Comparison of ENCODE assay signal across 8 mouse cellular contexts in genomic region chr11:11897645-11898357, GRCm38 (mm10). TPM values are rescaled to one million over a fixed set of nuclear protein-coding genes. Genes with fewer than 3 reads are reported as not detected.
DNase-seq lines count a peak whose midpoint lies in the region; ATAC-seq lines count a peak whose summit lies in the region.

Ddc (minus strand) TSS chr11:11898144.

- 0 out of 2 replicates have a peak, but pooled peaks have one; percentile 15 for ATAC-seq in common myeloid progenitor, adult 5-6 weeks (replicated peaks; ENCODE audit: low read depth, poor library complexity, severe bottlenecking)
- peak; percentile 50; the same call in 1 of the 2 replicates for ATAC-seq in kidney, embryonic 15.5 days (replicated peaks; ENCODE audit: low FRiP score)

- H3K27me3 ChIP-seq in kidney, embryonic 15.5 days: no peaks in the 10 kb centered on the region
- no peaks in the 10 kb centered on the region for H3K27me3 ChIP-seq in midbrain, embryonic 10.5 days (ENCODE audit: low read depth, poor library complexity, severe bottlenecking)

- H3K9me3 ChIP-seq in kidney, embryonic 15.5 days (replicated peaks): no peaks in the 10 kb centered on the region
- no peaks in the 10 kb centered on the region for H3K9me3 ChIP-seq in midbrain, embryonic 10.5 days (replicated peaks)

- peak within 1 kb of the TSS; percentile 49; the same call in 1 of the 2 replicates for H3K27ac ChIP-seq in kidney, embryonic 15.5 days
- H3K27ac ChIP-seq in midbrain, embryonic 10.5 days (replicated peaks): no peak within 1 kb of the TSS

- H3K36me3 ChIP-seq in kidney, embryonic 15.5 days: no peaks in the 10 kb centered on the region
- no peaks in the 10 kb centered on the region for H3K36me3 ChIP-seq in midbrain, embryonic 10.5 days

- no peak for DNase-seq in gastrocnemius, postnatal 4 days (ENCODE audit: low spot score in 2 of 2)
- no peak for DNase-seq in gastrocnemius, adult 8-10 months (ENCODE audit: low spot score in 2 of 2)
- no peak for DNase-seq in midbrain, embryonic 10.5 days (ENCODE audit: low spot score)
- DNase-seq in thymus, postnatal 25 days: no peak
- no peak for DNase-seq in thymus, postnatal 36 days
- no peak for DNase-seq in cerebellum, adult 9-10 months

- 82% methylated on average over 12 of the region's 12 CpGs for WGBS in kidney, embryonic 15.5 days
- WGBS in midbrain, embryonic 10.5 days: 87% methylated on average over 12 of the region's 12 CpGs

- H3K9ac ChIP-seq in kidney, embryonic 15.5 days: no peak within 1 kb of the TSS

- H3K4me3 ChIP-seq in kidney, embryonic 15.5 days (replicated peaks): no peak within 1 kb of the TSS
- no peak within 1 kb of the TSS for H3K4me3 ChIP-seq in midbrain, embryonic 10.5 days

- peaks cover 13% of the 10 kb centered on the region for H3K4me1 ChIP-seq in kidney, embryonic 15.5 days
- 0 out of 2 replicates have a peak, but pooled peaks cover 9% of the 10 kb centered on the region for H3K4me1 ChIP-seq in midbrain, embryonic 10.5 days

- no peak within 1 kb of the TSS for H3K4me2 ChIP-seq in kidney, embryonic 15.5 days

RNA-seq across cellular contexts. Expression of gene Ddc, which starts in this region (rescaled TPM):
- total RNA-seq in gastrocnemius, postnatal 4 days (2021): 10 to 100 TPM; 60.0 to 67.4 TPM
- under 1 TPM; 0.40 to 0.85 (median 0.70) TPM for total RNA-seq in gastrocnemius, adult 8-10 months (2022)
- total RNA-seq in common myeloid progenitor, adult 5-6 weeks (2017): not detected in 2 replicates
- 14.3 and 15.4 TPM in 2 replicates for polyA plus RNA-seq in kidney, embryonic 15.5 days (2015; fragmentation: Nextera tagmentation; extraction: Ambion mirVana)
- polyA plus RNA-seq in midbrain, embryonic 10.5 days (2016; fragmentation: Nextera tagmentation; extraction: Ambion mirVana): 13.6 and 15.8 TPM in 2 replicates

Comparison
In these comparisons a context has a peak if more than half of its experiments do, and no peak if none do; other contexts are left out.
1. RNA of gene Ddc (total RNA-seq): 60.0 to 67.4 TPM in gastrocnemius, postnatal 4 days; 0.40 to 0.85 TPM in gastrocnemius, adult 8-10 months and not detected in common myeloid progenitor, adult 5-6 weeks; every median in the first group is over 10 times any median in the second.
2. Peak in ATAC-seq in common myeloid progenitor, adult 5-6 weeks; RNA of the gene not detected or under 1 TPM.